Mouse (Mus musculus): ENCODE measurements around the gene Mrps6. TPM values are rescaled to one million over a fixed set of nuclear protein-coding genes. Genes with fewer than 3 reads are reported as not detected.

Mrps6 gene
- polyA plus RNA-seq, 1 experiment from 2014 or later = 164 TPM

GRCm38 (mm10) chr16:92136275-92136674, 78.2 kb downstream of the Mrps6 start:
- Histone ChIP-seq H3K27me3 (ENCODE audit: insufficient read depth, low read length) (no peaks in the 10 kb centered on the region), H3K9ac (replicated peaks; ENCODE audit: low read length) (no peak overlapping the region), H3K9me3 (ENCODE audit: low read length) (no peaks in the 10 kb centered on the region), H3K4me1 (ENCODE audit: insufficient read depth, low read length) (no peaks in the 10 kb centered on the region; the same call in 1 of the 2 replicates), H3K4me2 (replicated peaks; ENCODE audit: low read depth, low read length) (no peak overlapping the region), H3K36me3 (ENCODE audit: insufficient read depth, low read length) (no peaks in the 10 kb centered on the region), H3K27ac (ENCODE audit: low read length) (no peak overlapping the region), H3K4me3 (ENCODE audit: low read length) (no peak overlapping the region)
- ATAC-seq (ENCODE audit: low FRiP score, low TSS enrichment) = no peak
- 89% methylated on average over 15 of the region's 15 CpGs for WGBS

DNA sequence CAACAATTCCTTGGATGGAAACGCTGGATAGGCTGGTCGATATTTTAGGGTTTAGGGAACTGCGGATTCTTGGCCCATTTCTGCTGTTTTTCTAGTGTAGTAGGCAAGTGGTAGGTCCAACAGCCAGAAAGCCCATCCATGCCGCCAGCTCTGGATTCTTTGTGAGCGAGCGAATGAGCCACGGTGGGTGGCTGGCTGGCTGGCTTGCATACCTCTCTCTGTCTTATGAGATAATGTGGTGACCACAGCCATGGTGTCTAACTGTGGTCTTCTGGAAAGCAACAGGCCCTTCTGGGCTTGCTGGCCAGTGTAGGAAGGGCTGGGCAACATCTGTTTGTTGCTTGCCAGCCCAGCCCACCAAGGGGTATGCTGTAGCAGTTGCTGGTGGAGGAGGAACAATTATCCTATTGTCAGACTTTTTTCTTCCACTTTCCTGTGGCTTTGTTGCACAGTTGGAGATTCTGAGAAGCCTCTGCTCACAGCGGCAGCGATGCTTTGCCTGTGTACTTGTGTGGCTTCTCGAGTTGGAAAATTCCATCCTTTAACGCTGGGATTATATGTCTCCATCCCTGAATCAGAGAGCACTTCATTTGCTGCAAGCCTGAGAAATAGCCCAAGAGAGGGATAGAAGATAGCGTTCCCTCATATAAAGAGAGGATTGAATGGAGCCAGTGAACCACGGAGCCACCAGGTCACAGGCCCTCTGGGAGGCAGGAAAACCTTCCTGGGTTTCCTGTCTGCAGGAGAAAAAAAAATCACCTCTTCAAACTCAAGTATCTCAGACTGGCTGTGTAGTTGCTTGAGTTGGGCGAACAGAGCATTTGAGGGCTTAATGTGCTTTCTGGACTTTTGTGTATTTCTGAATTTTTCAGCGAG, 81.6 kb downstream of the Mrps6 start:
- no peak overlapping the region for H3K9ac ChIP-seq (replicated peaks; ENCODE audit: low read length)
- H3K27me3 ChIP-seq (ENCODE audit: insufficient read depth, low read length) = no peaks in the 10 kb centered on the region
- H3K9me3 ChIP-seq (ENCODE audit: low read length) = no peaks in the 10 kb centered on the region
- no peaks in the 10 kb centered on the region; the same call in 1 of the 2 replicates for H3K4me1 ChIP-seq (ENCODE audit: insufficient read depth, low read length)
- no peaks in the 10 kb centered on the region for H3K36me3 ChIP-seq (ENCODE audit: insufficient read depth, low read length)
- H3K4me3 ChIP-seq (ENCODE audit: low read length) = no peak overlapping the region
- 62% methylated on average over 15 of the region's 15 CpGs for WGBS
- H3K27ac ChIP-seq (ENCODE audit: low read length) = no peak overlapping the region
- no peak for ATAC-seq (ENCODE audit: low FRiP score, low TSS enrichment)
- H3K4me2 ChIP-seq (replicated peaks; ENCODE audit: low read depth, low read length) = no peak overlapping the region

DNA sequence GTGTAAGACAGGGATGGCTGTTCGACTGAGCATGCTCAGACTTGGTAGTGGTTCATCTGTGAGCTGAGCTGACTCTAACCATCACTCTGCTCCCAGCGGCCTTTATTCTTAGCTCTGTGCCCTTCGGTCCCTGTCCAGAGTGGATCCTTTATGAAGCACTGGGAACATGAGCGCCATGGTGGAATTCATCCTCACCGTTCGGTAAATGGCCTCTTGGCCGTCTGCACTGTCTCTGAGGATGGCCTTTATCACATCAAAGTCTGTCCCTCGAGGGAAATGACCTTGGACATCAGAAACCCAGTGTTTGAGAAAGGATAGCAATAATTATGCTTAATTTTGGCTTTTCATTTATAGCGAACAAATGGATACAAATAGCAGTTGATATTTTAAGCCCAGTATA, 82.3 kb downstream of the Mrps6 start:
- Histone ChIP-seq H3K27me3 (ENCODE audit: insufficient read depth, low read length) (no peaks in the 10 kb centered on the region), H3K4me1 (ENCODE audit: insufficient read depth, low read length) (no peaks in the 10 kb centered on the region; the same call in 1 of the 2 replicates), H3K36me3 (ENCODE audit: insufficient read depth, low read length) (no peaks in the 10 kb centered on the region), H3K27ac (ENCODE audit: low read length) (no peak overlapping the region), H3K4me2 (replicated peaks; ENCODE audit: low read depth, low read length) (no peak overlapping the region), H3K4me3 (ENCODE audit: low read length) (no peak overlapping the region), H3K9ac (replicated peaks; ENCODE audit: low read length) (no peak overlapping the region), H3K9me3 (ENCODE audit: low read length) (no peaks in the 10 kb centered on the region)
- 79% methylated on average over 9 of the region's 9 CpGs for WGBS
- ATAC-seq (ENCODE audit: low FRiP score, low TSS enrichment) = no peak

DNA sequence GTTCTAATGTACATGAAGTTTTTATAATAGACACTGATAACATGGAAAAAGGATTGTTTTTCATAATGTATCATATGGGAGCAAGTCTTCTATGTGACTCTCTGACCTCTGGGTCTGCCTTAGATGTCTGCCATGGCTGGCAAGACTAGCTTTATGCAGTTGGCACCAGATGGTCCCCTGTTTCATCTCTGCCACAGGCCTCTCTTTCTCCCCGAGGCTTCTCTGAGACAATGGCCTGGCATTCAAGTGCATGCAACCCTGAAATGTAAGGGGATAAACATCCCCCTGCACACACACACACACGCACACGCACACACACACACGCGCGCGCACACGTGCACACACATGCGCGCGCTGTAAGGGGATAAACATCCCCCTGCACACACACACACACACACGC, 83.0 kb downstream of the Mrps6 start:
- Histone ChIP-seq H3K9ac (replicated peaks; ENCODE audit: low read length) (no peak overlapping the region), H3K9me3 (ENCODE audit: low read length) (no peaks in the 10 kb centered on the region), H3K4me3 (ENCODE audit: low read length) (no peak overlapping the region), H3K4me2 (replicated peaks; ENCODE audit: low read depth, low read length) (no peak overlapping the region), H3K27ac (ENCODE audit: low read length) (no peak overlapping the region), H3K4me1 (ENCODE audit: insufficient read depth, low read length) (no peaks in the 10 kb centered on the region; the same call in 1 of the 2 replicates), H3K27me3 (ENCODE audit: insufficient read depth, low read length) (no peaks in the 10 kb centered on the region), H3K36me3 (ENCODE audit: insufficient read depth, low read length) (no peaks in the 10 kb centered on the region)
- 99% methylated on average over 12 of the region's 12 CpGs for WGBS
- no peak for ATAC-seq (ENCODE audit: low FRiP score, low TSS enrichment)

DNA sequence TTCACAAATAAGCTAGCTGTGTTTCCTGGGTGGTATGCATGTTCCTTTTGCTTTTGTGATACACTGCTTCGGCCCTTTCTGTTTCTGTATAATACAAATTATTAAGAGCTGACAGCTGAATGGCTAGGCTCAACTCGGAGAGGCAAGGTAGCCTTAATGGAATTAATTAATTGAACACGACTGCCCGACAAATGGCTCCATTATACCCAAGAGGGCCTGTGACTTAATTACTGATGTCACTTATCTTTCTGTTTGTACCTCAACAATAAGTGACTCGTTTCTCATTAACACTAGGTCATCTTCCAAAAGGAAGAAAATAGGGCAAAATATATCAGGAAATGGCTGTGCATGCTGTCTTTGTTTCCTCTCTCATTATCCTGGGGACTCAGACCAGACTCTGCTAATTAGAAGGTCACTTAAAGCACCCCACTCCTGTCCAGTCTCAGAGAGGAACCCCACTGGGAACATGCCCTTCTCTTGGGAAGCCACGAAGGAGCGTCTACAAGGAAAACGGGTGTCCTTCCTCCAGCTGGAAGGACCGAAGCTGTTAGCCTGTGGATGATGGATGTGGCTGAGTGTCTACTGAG, 84.4 kb downstream of the Mrps6 start:
- no peaks in the 10 kb centered on the region for H3K36me3 ChIP-seq (ENCODE audit: insufficient read depth, low read length)
- H3K4me2 ChIP-seq (replicated peaks; ENCODE audit: low read depth, low read length) = no peak overlapping the region
- H3K27ac ChIP-seq (ENCODE audit: low read length) = no peak overlapping the region
- no peak for ATAC-seq (ENCODE audit: low FRiP score, low TSS enrichment)
- no peaks in the 10 kb centered on the region for H3K27me3 ChIP-seq (ENCODE audit: insufficient read depth, low read length)
- H3K9ac ChIP-seq (replicated peaks; ENCODE audit: low read length) = no peak overlapping the region
- 78% methylated on average over 9 of the region's 9 CpGs for WGBS
- no peak overlapping the region for H3K4me3 ChIP-seq (ENCODE audit: low read length)
- H3K9me3 ChIP-seq (ENCODE audit: low read length) = no peaks in the 10 kb centered on the region
- H3K4me1 ChIP-seq (ENCODE audit: insufficient read depth, low read length) = no peaks in the 10 kb centered on the region; the same call in 1 of the 2 replicates

DNA sequence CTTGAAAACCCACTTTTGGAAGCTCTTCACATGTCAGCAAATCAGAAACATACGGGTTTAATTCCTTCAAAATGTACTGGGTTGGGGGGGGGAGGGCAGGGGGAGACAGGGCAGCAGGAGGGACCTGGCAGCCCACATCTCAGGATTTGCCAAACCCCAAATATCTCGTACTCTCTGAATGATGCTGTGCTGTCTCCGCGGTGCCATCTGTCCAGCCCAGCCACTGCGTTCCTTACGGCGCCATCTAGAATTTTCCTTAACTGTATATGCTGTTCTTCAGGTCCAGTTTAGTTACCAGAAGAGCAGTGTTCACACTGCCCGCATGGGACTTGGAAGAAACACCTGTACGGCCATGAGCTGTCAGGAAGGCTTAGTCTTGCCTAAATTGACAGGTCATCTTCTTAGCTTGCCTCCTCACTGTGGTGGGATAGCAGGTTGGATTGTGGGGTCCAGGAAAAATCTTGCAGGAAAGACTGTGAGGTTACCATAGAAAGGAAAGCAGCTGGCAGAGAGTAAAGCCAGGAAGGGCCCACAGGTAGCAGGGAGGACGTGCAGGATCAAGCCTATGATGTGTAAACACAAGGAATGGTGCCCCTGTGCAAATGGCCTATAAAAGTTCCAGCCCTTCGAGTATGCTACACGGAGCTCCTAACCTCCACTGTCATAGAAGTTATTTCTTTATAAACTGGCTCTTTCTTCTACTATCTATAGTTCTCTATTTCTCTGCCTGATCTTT, 89.7 kb downstream of the Mrps6 start:
- no peak overlapping the region for H3K9ac ChIP-seq (replicated peaks; ENCODE audit: low read length)
- no peak for ATAC-seq (ENCODE audit: low FRiP score, low TSS enrichment)
- H3K27ac ChIP-seq (ENCODE audit: low read length) = no peak overlapping the region
- 83% methylated on average over 12 of the region's 12 CpGs for WGBS
- no peaks in the 10 kb centered on the region for H3K36me3 ChIP-seq (ENCODE audit: insufficient read depth, low read length)
- no peaks in the 10 kb centered on the region for H3K4me1 ChIP-seq (ENCODE audit: insufficient read depth, low read length)
- H3K4me2 ChIP-seq (replicated peaks; ENCODE audit: low read depth, low read length) = no peak overlapping the region
- no peak overlapping the region for H3K4me3 ChIP-seq (ENCODE audit: low read length)
- H3K9me3 ChIP-seq (ENCODE audit: low read length) = no peaks in the 10 kb centered on the region
- H3K27me3 ChIP-seq (ENCODE audit: insufficient read depth, low read length) = no peaks in the 10 kb centered on the region

DNA sequence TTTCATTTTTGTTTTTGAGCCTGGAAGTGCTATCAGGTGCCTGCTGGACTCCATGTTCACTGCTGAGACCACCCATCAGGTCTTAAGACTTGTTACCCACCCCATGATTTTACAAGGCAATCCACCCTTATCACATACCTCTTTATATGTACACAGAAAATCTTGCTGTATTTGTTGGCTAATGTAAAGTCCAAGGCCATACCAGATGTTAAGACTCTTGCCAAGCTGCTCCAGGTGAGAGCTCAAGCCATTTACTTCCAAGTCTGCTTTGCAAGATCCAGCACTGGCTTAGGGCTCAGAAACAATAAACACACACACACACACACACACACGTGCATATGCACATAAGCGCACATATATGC, 90.3 kb downstream of the Mrps6 start:
- WGBS = 77% methylated on average over 2 of the region's 2 CpGs
- no peak for ATAC-seq (ENCODE audit: low FRiP score, low TSS enrichment)
- H3K9ac ChIP-seq (replicated peaks; ENCODE audit: low read length) = no peak overlapping the region
- no peak overlapping the region for H3K27ac ChIP-seq (ENCODE audit: low read length)
- H3K9me3 ChIP-seq (ENCODE audit: low read length) = no peaks in the 10 kb centered on the region
- H3K4me3 ChIP-seq (ENCODE audit: low read length) = no peak overlapping the region
- no peaks in the 10 kb centered on the region for H3K27me3 ChIP-seq (ENCODE audit: insufficient read depth, low read length)
- H3K4me1 ChIP-seq (ENCODE audit: insufficient read depth, low read length) = no peaks in the 10 kb centered on the region
- no peak overlapping the region for H3K4me2 ChIP-seq (replicated peaks; ENCODE audit: low read depth, low read length)
- no peaks in the 10 kb centered on the region for H3K36me3 ChIP-seq (ENCODE audit: insufficient read depth, low read length)

DNA sequence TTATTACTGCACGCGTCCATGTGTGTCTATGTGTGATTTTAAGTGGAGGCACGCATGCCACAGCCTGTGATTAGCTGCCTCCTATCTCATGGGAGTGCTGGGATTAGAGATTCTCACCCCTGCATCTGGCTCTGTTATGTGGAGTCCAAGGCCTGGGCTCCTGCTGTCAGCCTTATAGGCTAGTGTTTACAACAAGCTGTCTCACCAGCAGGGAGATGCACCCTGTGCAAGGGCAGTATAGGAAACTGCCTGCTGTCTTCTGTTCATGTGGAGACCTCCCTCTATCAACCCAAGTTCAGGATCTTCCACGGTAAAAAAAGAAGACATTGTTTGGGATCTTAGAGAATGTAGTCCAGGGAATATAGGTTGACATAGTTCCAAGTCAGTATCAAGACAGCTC, 92.9 kb downstream of the Mrps6 start:
- Histone ChIP-seq H3K27ac (ENCODE audit: low read length) (no peak overlapping the region), H3K27me3 (ENCODE audit: insufficient read depth, low read length) (no peaks in the 10 kb centered on the region), H3K4me1 (ENCODE audit: insufficient read depth, low read length) (no peaks in the 10 kb centered on the region), H3K9ac (replicated peaks; ENCODE audit: low read length) (no peak overlapping the region), H3K4me3 (ENCODE audit: low read length) (no peak overlapping the region), H3K4me2 (replicated peaks; ENCODE audit: low read depth, low read length) (no peak overlapping the region), H3K9me3 (ENCODE audit: low read length) (no peaks in the 10 kb centered on the region), H3K36me3 (ENCODE audit: insufficient read depth, low read length) (no peaks in the 10 kb centered on the region)
- no peak for ATAC-seq (ENCODE audit: low FRiP score, low TSS enrichment)
- WGBS = 71% methylated on average over 4 of the region's 4 CpGs

GRCm38 (mm10) chr16:92158021-92158455, 100.0 kb downstream of the Mrps6 start:
- ATAC-seq (ENCODE audit: low FRiP score, low TSS enrichment) = peak; percentile 66
- peaks cover 18% of the 10 kb centered on the region for H3K4me1 ChIP-seq (ENCODE audit: insufficient read depth, low read length)
- no peaks in the 10 kb centered on the region for H3K36me3 ChIP-seq (ENCODE audit: insufficient read depth, low read length)
- peak overlapping the region; percentile 51 for H3K4me3 ChIP-seq (ENCODE audit: low read length)
- WGBS = 3% methylated on average over 14 of the region's 14 CpGs
- H3K27ac ChIP-seq (ENCODE audit: low read length) = peak overlapping the region; percentile 78
- peak overlapping the region; percentile 65 for H3K9ac ChIP-seq (replicated peaks; ENCODE audit: low read length)
- no peaks in the 10 kb centered on the region for H3K9me3 ChIP-seq (ENCODE audit: low read length)
- H3K27me3 ChIP-seq (ENCODE audit: insufficient read depth, low read length) = no peaks in the 10 kb centered on the region
- peak overlapping the region; percentile 81 for H3K4me2 ChIP-seq (replicated peaks; ENCODE audit: low read depth, low read length)

All from kidney, embryonic 16.5 days (tissue).